Mouse (Mus musculus): Measurements from ENCODE around the gene Chst8.

Chst8 gene

GRCm38 (mm10) chr7:34656632-34657031 is 155.9 kb downstream of the Chst8 start, which contains the start of gene Kctd15:
Gene Kctd15, minus strand, starts transcription at chr7:34656732.
- DNase-seq, result no peak

GRCm38 (mm10) chr7:34655086-34655839 is 157.2 kb downstream of the Chst8 start:
- DNase-seq, result peak; percentile 50

GRCm38 (mm10) chr7:34654441-34655085 is 157.9 kb downstream of the Chst8 start:
- no peak for DNase-seq

GRCm38 (mm10) chr7:34653731-34654440 is 158.6 kb downstream of the Chst8 start:
- DNase-seq, result no peak

GRCm38 (mm10) chr7:34652751-34653502 is 159.6 kb downstream of the Chst8 start:
- no peak for DNase-seq

GRCm38 (mm10) chr7:34651381-34651780 is 161.1 kb downstream of the Chst8 start:
- DNase-seq, result no peak

- DNase-seq, result no peak
Observed at GRCm38 (mm10) chr7:34647052-34647451, 165.5 kb downstream of the Chst8 start.

- DNase-seq, result no peak
Observed at GRCm38 (mm10) chr7:34646144-34646795, 166.2 kb downstream of the Chst8 start.

GRCm38 (mm10) chr7:34645623-34646022 is 166.9 kb downstream of the Chst8 start:
- DNase-seq, result no peak

- no peak for DNase-seq
Observed at GRCm38 (mm10) chr7:34644591-34644990, 167.9 kb downstream of the Chst8 start.

- no peak for DNase-seq
Observed at GRCm38 (mm10) chr7:34643329-34643728, 169.2 kb downstream of the Chst8 start.

- no peak for DNase-seq
Observed at GRCm38 (mm10) chr7:34641968-34642367, 170.5 kb downstream of the Chst8 start.

- no peak for DNase-seq
Observed at GRCm38 (mm10) chr7:34639798-34640197, 172.7 kb downstream of the Chst8 start.

GRCm38 (mm10) chr7:34636661-34637060 is 175.8 kb downstream of the Chst8 start:
- DNase-seq, result no peak

- no peak for DNase-seq
Observed at GRCm38 (mm10) chr7:34632966-34633742, 179.4 kb downstream of the Chst8 start.

- peak; percentile 45 for DNase-seq
Observed at GRCm38 (mm10) chr7:34630211-34631085, 182.1 kb downstream of the Chst8 start.

- DNase-seq, result no peak
Observed at GRCm38 (mm10) chr7:34629702-34630210, 182.8 kb downstream of the Chst8 start.

Measured in thymus, postnatal 25 days (tissue).